ENCODE assay signal across 10 mouse cellular contexts in genomic region chr17:13681126-13681525, GRCm38 (mm10).
A peak's percentile ranks its signal among the peaks of the same experiment; 100 is the strongest.
DNase-seq lines count a peak whose midpoint lies in the region; ATAC-seq lines count a peak whose summit lies in the region.
"Had no signal": no experiment of that assay in that cellular context is flagged by ENCODE, and none has a peak within 500 bp of the region (broad histone marks: within the 10 kb centered on the region; RNA-seq: fewer than 3 reads in every experiment).

No protein-coding gene starts in this region.

- no peak overlapping the region for H3K4me2 ChIP-seq in midbrain, embryonic 13.5 days (replicated peaks)
- no peak overlapping the region for H3K4me2 ChIP-seq in midbrain, embryonic 15.5 days
- H3K4me2 ChIP-seq in forebrain, embryonic 13.5 days, result no peak overlapping the region
- H3K4me2 ChIP-seq: liver, embryonic 13.5 days had no signal

- 73% methylated on average over 6 of the region's 6 CpGs for WGBS in midbrain, embryonic 13.5 days
- WGBS in midbrain, embryonic 15.5 days, result 75% methylated on average over 6 of the region's 6 CpGs
- WGBS in forebrain, embryonic 13.5 days, result 53% methylated on average over 6 of the region's 6 CpGs

- no peaks in the 10 kb centered on the region for H3K36me3 ChIP-seq in midbrain, embryonic 13.5 days
- H3K36me3 ChIP-seq in midbrain, embryonic 15.5 days (replicated peaks), result no peaks in the 10 kb centered on the region
- no peaks in the 10 kb centered on the region for H3K36me3 ChIP-seq in forebrain, embryonic 13.5 days (ENCODE audit: poor library complexity, severe bottlenecking)
- H3K36me3 ChIP-seq: liver, embryonic 13.5 days had no signal

- H3K27me3 ChIP-seq in midbrain, embryonic 13.5 days, result no peaks in the 10 kb centered on the region
- H3K27me3 ChIP-seq in midbrain, embryonic 15.5 days (replicated peaks), result no peaks in the 10 kb centered on the region
- no peaks in the 10 kb centered on the region for H3K27me3 ChIP-seq in forebrain, embryonic 13.5 days
- H3K27me3 ChIP-seq: liver, embryonic 13.5 days; Patski had no signal

- peaks cover 53% of the 10 kb centered on the region for H3K4me1 ChIP-seq in midbrain, embryonic 13.5 days (replicated peaks)
- H3K4me1 ChIP-seq in midbrain, embryonic 15.5 days, result peaks cover 34% of the 10 kb centered on the region
- H3K4me1 ChIP-seq in forebrain, embryonic 13.5 days, result peaks cover 54% of the 10 kb centered on the region

- H3K27ac ChIP-seq in midbrain, embryonic 13.5 days, result peak overlapping the region; percentile 64
- H3K27ac ChIP-seq in midbrain, embryonic 15.5 days, result no peak overlapping the region
- peak overlapping the region; percentile 76 for H3K27ac ChIP-seq in forebrain, embryonic 13.5 days
- H3K27ac ChIP-seq: liver, embryonic 13.5 days had no signal

- 0 out of 2 replicates have a peak overlapping the region, but pooled peaks have one; percentile 4 for H3K9ac ChIP-seq in midbrain, embryonic 13.5 days (replicated peaks)
- H3K9ac ChIP-seq in midbrain, embryonic 15.5 days, result no peak overlapping the region
- H3K9ac ChIP-seq in forebrain, embryonic 13.5 days, result no peak overlapping the region
- H3K9ac ChIP-seq: liver, embryonic 13.5 days had no signal

- ATAC-seq in midbrain, embryonic 13.5 days, result no peak
- ATAC-seq in midbrain, embryonic 15.5 days (replicated peaks), result no peak
- peak; percentile 81 for ATAC-seq in forebrain, embryonic 13.5 days
- ATAC-seq: Patski had no signal

- peak; percentile 78 to 83 for DNase-seq in layer of hippocampus, adult 8-10 months (ENCODE audit: low spot score in 2 of 2)
- DNase-seq in right cerebral cortex, postnatal 36 days (ENCODE audit: low spot score in 2 of 2), result peak; percentile 34 to 51
- DNase-seq in lung, postnatal 36 days, result no peak
- no peak for DNase-seq in gastrocnemius, adult 18-20 months (ENCODE audit: low spot score)
- DNase-seq: kidney, adult 2 months; liver, embryonic 13.5 days had no signal

- H3K4me3 ChIP-seq in midbrain, embryonic 13.5 days (replicated peaks), result no peak overlapping the region
- no peak overlapping the region for H3K4me3 ChIP-seq in midbrain, embryonic 15.5 days
- H3K4me3 ChIP-seq in forebrain, embryonic 13.5 days, result no peak overlapping the region
- H3K4me3 ChIP-seq: liver, embryonic 13.5 days had no signal

- H3K9me3 ChIP-seq in midbrain, embryonic 13.5 days, result no peaks in the 10 kb centered on the region
- no peaks in the 10 kb centered on the region for H3K9me3 ChIP-seq in midbrain, embryonic 15.5 days
- H3K9me3 ChIP-seq in forebrain, embryonic 13.5 days (replicated peaks), result no peaks in the 10 kb centered on the region
- H3K9me3 ChIP-seq: liver, embryonic 13.5 days had no signal

Comparison
In these comparisons a context has a peak if more than half of its experiments do, and no peak if none do; other contexts are left out.
1. DNase-seq: peak in layer of hippocampus, adult 8-10 months (2 of 2) and right cerebral cortex, postnatal 36 days (2 of 2); none in lung, postnatal 36 days (single experiment) and gastrocnemius, adult 18-20 months (single experiment).